23 mouse cellular contexts compared by ENCODE assay signal in genomic region chr10:53467472-53468292, GRCm38 (mm10).
DNase-seq lines count a peak whose midpoint lies in the region; ATAC-seq lines count a peak whose summit lies in the region.
"Had no signal": no experiment of that assay in that cellular context is flagged by ENCODE, and none has a peak within 500 bp of the region (broad histone marks: within the 10 kb centered on the region; RNA-seq: fewer than 3 reads in every experiment).

No protein-coding gene starts in this region.

- intact Hi-C loops in heart, postnatal 14 days (cut with DNase I): loop anchor here (2.0 kb wide), 2 partner anchors 39 to 89 kb away; partner anchors contain the start of gene Cep85l

- H3K9ac ChIP-seq in heart, embryonic 16.5 days (ENCODE audit: low read length): no peak overlapping the region
- no peak overlapping the region for H3K9ac ChIP-seq in lung, embryonic 16.5 days (ENCODE audit: low read length)
- H3K9ac ChIP-seq in intestine, embryonic 16.5 days (ENCODE audit: low read depth, low read length): no peak overlapping the region
- H3K9ac ChIP-seq: embryonic facial prominence, embryonic 12.5 days; limb, embryonic 12.5 days; liver, embryonic 14.5 days; neural tube, embryonic 15.5 days; stomach, embryonic 15.5 days had no signal

- no peaks in the 10 kb centered on the region for H3K27me3 ChIP-seq in heart, embryonic 16.5 days (ENCODE audit: control insufficient read depth, insufficient read depth, low read length)
- H3K27me3 ChIP-seq in lung, embryonic 16.5 days (ENCODE audit: control insufficient read depth, insufficient read depth, low read depth, low read length): no peaks in the 10 kb centered on the region
- H3K27me3 ChIP-seq in intestine, embryonic 16.5 days (replicated peaks; ENCODE audit: control insufficient read depth, insufficient read depth, low read length): no peaks in the 10 kb centered on the region
- H3K27me3 ChIP-seq: embryonic facial prominence, embryonic 12.5 days; limb, embryonic 12.5 days; neural tube, embryonic 15.5 days; Patski; stomach, embryonic 15.5 days had no signal

- H3K4me1 ChIP-seq in heart, embryonic 16.5 days (ENCODE audit: control insufficient read depth, insufficient read depth, low read length): peaks cover 23% of the 10 kb centered on the region
- H3K4me1 ChIP-seq in lung, embryonic 16.5 days (replicated peaks; ENCODE audit: control insufficient read depth, insufficient read depth, low read length): peaks cover 14% of the 10 kb centered on the region
- H3K4me1 ChIP-seq in intestine, embryonic 16.5 days (ENCODE audit: control insufficient read depth, insufficient read depth, low read length): peaks cover 5% of the 10 kb centered on the region; the same call in 1 of the 2 replicates

- H3K36me3 ChIP-seq in heart, embryonic 16.5 days (ENCODE audit: control insufficient read depth, insufficient read depth): peaks cover 2% of the 10 kb centered on the region; the same call in 1 of the 2 replicates
- no peaks in the 10 kb centered on the region for H3K36me3 ChIP-seq in lung, embryonic 16.5 days (ENCODE audit: control insufficient read depth, insufficient read depth, low read length)
- no peaks in the 10 kb centered on the region for H3K36me3 ChIP-seq in intestine, embryonic 16.5 days (ENCODE audit: control insufficient read depth, insufficient read depth, low read length)
- H3K36me3 ChIP-seq: embryonic facial prominence, embryonic 12.5 days; hindbrain, embryonic 10.5 days; limb, embryonic 12.5 days; neural tube, embryonic 15.5 days; stomach, embryonic 15.5 days had no signal

- peaks cover 14% of the 10 kb centered on the region for H3K9me3 ChIP-seq in heart, embryonic 16.5 days (replicated peaks; ENCODE audit: control insufficient read depth, low read length)
- peaks cover 12% of the 10 kb centered on the region for H3K9me3 ChIP-seq in lung, embryonic 16.5 days (ENCODE audit: control insufficient read depth, low read length)
- peaks cover 7% of the 10 kb centered on the region; the same call in 1 of the 2 replicates for H3K9me3 ChIP-seq in intestine, embryonic 16.5 days (ENCODE audit: control insufficient read depth, low read length)
- H3K9me3 ChIP-seq: neural tube, embryonic 15.5 days; stomach, embryonic 15.5 days had no signal

- no peak for DNase-seq in heart, postnatal 14 days
- no peak for DNase-seq in lung, adult 18-20 months
- peak; percentile 9 to 60 for DNase-seq in lung, postnatal 4 days
- no peak for DNase-seq in right cerebral cortex, adult 2 months (ENCODE audit: low spot score in 2 of 2)
- DNase-seq: adrenal gland, adult 8-10 months; cerebellum, adult 9-10 months; kidney, adult 18-20 months; right cerebral cortex, postnatal 25 days had no signal

- WGBS in heart, embryonic 16.5 days: 55% methylated on average over 3 of the region's 3 CpGs
- WGBS in lung, embryonic 16.5 days: 61% methylated on average over 3 of the region's 3 CpGs
- 67% methylated on average over 3 of the region's 3 CpGs for WGBS in intestine, embryonic 16.5 days

- no peak for ATAC-seq in heart, embryonic 16.5 days (replicated peaks; ENCODE audit: extremely low read depth, insufficient read depth, low FRiP score)
- peak; percentile 26; the same call in 1 of the 2 replicates for ATAC-seq in lung, embryonic 16.5 days (ENCODE audit: low read depth)
- ATAC-seq in inflammation-experienced regulatory T-cells, adult 6 months: peak; percentile 25
- ATAC-seq in intestine, embryonic 16.5 days: no peak
- ATAC-seq: forebrain, embryonic 16.5 days; midbrain, embryonic 16.5 days had no signal

- H3K4me2 ChIP-seq in heart, embryonic 16.5 days (ENCODE audit: low read depth, low read length): no peak overlapping the region
- H3K4me2 ChIP-seq in lung, embryonic 16.5 days (ENCODE audit: low read depth, low read length): no peak overlapping the region
- H3K4me2 ChIP-seq in intestine, embryonic 16.5 days (ENCODE audit: low read depth, low read length): no peak overlapping the region
- H3K4me2 ChIP-seq: embryonic facial prominence, embryonic 12.5 days; limb, embryonic 12.5 days; neural tube, embryonic 15.5 days; stomach, embryonic 15.5 days had no signal

- H3K4me3 ChIP-seq in heart, embryonic 16.5 days (ENCODE audit: low read length): no peak overlapping the region
- no peak overlapping the region for H3K4me3 ChIP-seq in lung, embryonic 16.5 days (ENCODE audit: low read length)
- no peak overlapping the region for H3K4me3 ChIP-seq in intestine, embryonic 16.5 days (ENCODE audit: low read length)
- H3K4me3 ChIP-seq: embryonic facial prominence, embryonic 12.5 days; hindbrain, embryonic 10.5 days; limb, embryonic 12.5 days; megakaryocyte, embryonic 14.5 days; neural tube, embryonic 15.5 days; stomach, embryonic 15.5 days had no signal

- peak overlapping the region; percentile 64 for H3K27ac ChIP-seq in heart, embryonic 16.5 days (ENCODE audit: low read length)
- H3K27ac ChIP-seq in lung, embryonic 16.5 days (ENCODE audit: low read length): no peak overlapping the region
- no peak overlapping the region for H3K27ac ChIP-seq in intestine, embryonic 16.5 days (ENCODE audit: low read length)
- H3K27ac ChIP-seq: embryonic facial prominence, embryonic 12.5 days; hindbrain, embryonic 10.5 days; hindbrain, postnatal 0 days; limb, embryonic 12.5 days; liver, embryonic 14.5 days; neural tube, embryonic 15.5 days had no signal

Comparison
In these comparisons a context has a peak if more than half of its experiments do, and no peak if none do; other contexts are left out.
1. DNase-seq: peak in lung, postnatal 4 days (2 of 2); none in heart, postnatal 14 days (0 of 2), lung, adult 18-20 months (0 of 2) and right cerebral cortex, adult 2 months (0 of 2).
2. ATAC-seq: peak in lung, embryonic 16.5 days (single experiment) and inflammation-experienced regulatory T-cells, adult 6 months (single experiment); none in heart, embryonic 16.5 days (single experiment) and intestine, embryonic 16.5 days (single experiment).